Mouse (Mus musculus) spleen, postnatal 36 days (tissue): ENCODE results near the gene Aff4.

Experiments used
- DNase-seq, 2 experiments: peaks; one replicate each; pipeline ENCODE4 v3.0.0; 2022; ENCODE audit warnings: low spot score in 2 of 2, mixed read lengths in 1 of 2

The Aff4 gene

DNA sequence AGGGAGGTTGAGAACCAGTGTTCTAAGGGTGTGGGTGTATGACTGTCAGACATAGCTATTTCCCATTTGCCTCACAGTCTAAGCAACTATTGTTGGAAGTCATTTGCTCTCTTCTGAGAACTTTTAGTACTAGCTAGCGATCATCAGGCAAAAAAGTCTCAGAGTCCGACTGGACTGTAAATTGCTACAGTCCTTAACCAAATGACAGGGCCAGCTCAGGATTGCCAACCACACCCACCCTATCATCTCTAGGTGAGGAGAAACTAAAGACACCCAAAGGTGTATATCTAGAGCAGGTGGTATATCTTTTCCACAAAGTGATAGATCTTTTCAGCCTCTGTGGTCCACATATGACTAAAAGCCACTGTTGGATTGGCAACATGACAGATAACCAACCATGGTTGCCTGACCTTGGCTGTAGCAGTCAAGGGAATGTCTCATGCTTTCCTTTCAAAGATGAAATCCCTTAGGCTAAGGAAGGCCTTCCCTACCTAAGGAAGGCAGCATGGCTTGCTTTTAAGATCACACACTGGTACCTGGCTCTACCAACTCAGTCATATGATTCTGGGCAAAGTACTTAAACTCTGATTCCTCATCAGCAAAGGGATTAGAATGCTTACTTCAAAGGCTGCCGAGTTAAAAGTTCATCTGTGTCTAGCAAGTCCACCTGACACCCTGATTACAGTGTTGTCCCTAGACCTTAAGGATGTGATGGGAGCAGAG lies 77.5 kb downstream of the Aff4 start:
- no peak for DNase-seq

DNA sequence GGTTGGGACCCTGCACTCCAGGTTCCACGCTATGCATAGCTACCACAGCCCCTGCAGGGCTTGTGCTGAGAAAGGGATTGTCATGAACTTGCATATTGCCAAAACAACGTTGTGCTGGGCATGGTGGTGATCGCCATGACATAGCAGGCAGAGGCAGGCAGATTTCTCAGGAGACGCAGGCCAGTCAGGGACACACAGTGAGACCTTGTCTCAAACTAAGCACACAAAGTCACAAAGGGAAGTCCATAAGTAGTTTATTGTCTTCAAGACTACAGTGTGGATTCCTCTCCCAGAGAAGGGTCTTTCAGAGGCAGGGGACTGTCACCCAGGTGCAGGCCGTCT lies 78.1 kb downstream of the Aff4 start:
- no peak for DNase-seq

DNA sequence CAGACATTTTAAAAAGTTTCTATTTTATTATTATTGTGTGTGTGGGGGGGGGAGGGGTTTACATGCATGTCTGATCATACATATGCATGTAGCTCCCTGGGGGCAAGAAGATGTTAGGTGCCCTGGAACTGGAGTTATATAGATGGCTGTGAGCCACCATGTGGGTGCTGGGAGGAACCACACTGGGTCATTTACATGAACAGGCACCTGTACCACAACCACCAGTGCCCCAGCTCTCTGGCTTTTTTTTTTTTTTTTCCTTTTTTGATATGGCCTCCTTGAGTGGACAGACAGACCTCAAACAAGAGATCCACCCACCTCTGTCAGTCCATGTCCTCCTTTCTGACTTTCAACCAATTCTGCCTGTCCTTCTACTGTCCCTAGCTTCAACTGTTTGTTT lies 78.5 kb downstream of the Aff4 start:
- no peak for DNase-seq

DNA sequence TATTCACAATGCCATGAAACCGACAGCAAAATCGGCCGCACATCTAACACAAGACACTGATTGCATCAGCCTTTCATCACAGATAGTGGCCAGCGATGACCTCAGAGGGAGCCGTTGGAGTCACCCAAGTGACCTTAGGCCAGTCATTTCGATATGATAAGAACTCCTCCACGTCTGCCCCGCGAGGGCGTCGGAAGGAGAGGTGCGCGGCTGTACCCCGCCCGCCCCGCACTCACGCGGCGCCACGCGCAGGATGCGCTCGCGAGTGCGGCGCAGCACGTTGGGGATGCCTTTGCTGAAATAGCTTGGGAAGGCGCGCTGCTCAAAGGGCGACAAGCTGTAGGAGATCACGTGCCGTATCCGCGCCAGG lies 79.7 kb downstream of the Aff4 start:
- DNase-seq: no peak

DNA sequence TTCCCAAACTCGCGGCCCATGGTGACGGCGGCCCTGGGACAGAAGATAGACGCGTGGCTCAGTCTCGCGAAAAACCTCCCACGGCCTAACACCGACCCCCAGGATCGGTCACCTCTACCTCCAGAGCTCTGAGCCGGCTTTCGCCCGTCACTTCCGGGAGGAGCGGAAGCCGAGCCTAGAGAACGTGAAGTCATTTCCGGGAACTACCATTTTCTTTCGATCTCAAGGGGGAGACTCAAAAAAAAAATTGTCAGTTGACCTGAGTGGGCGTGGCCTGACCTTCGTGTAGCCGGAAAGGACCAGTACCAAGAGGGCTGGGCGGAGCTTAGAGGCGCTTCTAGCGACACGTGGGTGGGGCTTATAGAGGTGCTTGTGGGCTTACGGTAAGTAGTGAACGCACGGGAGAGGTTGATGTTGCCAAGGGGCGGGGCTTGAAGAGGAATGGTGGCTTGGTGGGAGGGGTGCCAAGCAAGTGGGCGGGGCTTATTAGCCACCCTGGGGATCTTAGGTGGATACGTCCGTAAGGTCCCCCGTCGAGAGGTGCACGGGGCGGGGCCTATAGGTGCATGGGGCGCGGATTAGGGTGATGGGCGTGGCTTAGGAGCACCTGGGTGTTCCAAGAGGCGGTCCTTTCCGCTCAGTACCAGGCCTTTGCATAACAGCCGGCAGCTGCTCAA lies 80.2 kb downstream of the Aff4 start, which contains the start of the genes Uqcrq and Gdf9:
Uqcrq (minus strand) TSS at position 162 of the 677 bp plus-strand sequence.
Gdf9 (plus strand) TSS at position 354 of the 677 bp plus-strand sequence.
- peak; percentile 99 to 100 for DNase-seq

DNA sequence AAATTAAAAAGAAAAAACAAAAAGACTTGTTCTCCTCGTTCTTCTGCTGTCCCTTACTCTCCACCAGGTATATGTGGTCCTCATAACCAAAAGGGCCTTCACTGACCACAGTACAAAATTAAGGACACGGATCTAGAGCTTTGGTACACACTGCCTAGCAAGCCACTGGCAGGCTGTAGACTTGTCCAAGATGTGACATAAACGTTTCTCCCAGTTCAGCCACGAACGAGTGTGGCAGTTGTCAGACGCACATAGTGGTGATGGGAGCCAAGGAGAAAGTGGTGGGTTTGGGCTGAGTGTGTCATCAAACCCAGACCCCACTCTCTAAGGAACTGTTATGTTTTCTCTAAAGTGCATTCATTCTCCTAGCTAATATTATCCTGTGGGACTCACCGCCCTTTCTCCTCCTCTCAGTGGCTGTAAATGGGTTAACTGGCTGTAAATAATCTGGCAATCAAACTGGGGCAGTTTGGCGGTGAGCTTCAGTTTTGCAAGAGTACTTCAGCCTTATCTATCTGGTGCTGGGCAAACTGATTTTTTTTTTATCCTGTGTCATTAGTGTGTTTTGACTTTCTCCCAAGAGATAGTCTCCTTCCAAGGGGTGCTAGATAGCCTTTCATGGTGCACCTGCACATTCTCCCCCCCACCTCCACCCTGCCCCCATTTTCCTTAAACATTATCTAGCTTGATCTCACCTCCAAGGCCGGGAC lies 80.9 kb downstream of the Aff4 start:
- peak in 1 of 2 experiments; percentile 8 for DNase-seq

DNA sequence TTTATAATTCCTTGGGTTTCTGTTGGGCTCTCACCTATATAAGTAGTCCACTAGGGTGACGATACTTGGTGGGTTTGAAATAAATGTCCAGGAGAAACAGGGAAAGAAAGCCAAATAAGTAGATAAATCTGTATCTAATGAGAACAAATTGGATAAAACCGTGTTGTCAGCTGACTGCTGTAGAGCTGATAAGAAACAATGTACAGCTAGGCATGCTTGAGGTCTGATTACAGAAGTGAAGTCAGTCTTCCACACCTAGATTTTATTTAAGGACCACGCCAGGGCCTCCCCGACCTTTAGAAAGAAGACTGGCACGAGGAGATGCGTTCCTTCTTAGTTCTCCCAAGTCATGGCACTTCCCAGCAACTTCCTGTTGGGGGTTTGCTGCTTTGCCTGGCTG lies 82.4 kb downstream of the Aff4 start:
- no peak for DNase-seq

DNA sequence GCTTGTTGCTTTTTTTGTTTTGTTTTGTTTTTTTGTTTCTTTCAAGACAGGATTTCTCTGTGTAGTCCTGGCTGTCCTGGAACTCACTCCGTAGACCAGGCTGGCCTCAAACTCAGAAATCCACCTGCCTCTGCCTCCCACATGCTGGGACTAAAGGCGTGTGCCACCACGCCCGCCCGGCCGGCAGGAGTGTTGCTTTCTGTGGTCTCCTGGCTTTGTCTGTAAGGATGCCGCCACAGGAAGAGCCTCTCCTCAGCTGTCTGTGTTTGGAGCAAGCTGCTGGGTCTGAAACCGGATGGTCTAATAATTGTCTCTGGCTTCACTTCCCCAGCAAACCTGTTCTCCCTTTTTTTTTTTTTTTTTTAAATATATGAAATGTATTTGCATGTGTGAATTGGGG lies 84.9 kb downstream of the Aff4 start:
- DNase-seq: no peak

DNA sequence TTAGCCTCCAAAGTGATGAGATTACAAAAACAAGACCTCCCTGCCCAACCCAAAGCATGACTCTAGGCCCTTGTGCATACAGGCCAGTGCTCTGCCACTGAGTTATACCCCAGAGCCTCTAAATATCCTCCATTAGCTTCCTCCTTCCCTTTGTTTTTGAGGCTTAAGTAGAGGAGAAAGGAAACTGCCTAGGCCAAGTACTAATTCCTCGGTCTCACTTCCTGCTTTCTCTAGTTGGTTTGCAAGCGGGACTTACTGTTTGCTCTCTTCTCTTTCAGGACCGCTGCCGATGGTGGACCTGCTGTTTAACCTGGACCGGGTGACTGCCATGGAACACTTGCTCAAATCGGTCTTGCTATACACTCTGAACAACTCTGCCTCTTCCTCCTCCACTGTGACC lies 85.7 kb downstream of the Aff4 start:
- no peak for DNase-seq

DNA sequence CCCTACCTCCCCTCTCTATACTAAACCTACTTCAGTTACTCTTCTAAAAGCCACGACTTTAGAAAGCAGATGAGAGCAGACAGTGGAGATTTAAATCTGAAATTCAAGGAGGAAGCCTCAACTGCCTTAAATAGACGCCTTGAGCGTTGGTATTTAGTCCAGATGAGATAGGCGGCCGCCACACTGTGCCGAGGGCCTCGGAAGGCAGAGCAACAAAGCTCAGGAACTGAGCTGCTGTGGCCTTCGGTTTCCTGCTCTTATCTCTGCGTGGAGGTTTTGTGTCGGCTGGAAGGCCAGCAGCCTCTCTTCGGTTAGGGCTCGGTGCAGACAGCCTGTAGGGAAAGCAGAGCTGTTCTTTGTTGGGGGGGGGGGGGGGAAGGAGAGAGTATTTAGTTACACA lies 91.3 kb downstream of the Aff4 start:
- no peak for DNase-seq

DNA sequence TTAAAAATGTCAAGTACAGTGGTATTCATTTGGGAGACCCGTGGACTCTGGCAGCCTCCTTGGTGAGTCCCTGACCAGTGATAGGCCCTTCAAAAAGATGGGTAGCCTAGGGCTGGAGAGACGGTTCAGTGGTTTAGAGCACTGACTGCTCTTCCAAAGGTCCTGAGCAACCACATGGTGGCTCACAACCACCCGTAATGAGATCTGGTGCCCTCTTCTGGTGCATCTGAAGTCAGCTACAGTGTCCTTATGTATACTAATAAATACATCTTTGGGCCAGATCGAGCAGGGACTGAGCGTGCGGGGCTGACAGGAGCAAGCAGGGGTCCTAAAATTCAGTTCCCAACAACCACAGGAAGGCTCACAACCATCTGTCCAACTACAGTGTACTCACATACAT lies 93.2 kb downstream of the Aff4 start:
- DNase-seq: peak; percentile 36 to 47

DNA sequence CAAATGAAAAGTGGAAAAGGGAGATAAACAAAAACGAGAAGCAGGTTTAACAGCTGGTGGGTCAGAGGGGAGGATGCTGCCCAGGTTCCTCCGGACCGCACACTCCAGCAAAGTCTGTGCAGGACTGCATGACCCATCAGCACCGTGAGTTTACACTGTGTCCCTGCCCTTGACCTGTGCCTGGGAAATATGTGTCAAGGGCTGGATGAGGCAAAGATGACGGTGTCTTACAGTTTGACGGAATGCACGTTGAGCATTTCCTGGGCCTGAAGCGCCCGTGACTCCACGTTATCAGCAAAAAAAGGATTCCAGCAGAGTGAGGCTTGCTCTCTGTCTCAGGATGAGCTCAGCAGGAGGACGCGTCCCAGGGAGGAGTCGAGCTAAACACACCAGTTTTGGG lies 94.9 kb downstream of the Aff4 start:
- DNase-seq: no peak

DNA sequence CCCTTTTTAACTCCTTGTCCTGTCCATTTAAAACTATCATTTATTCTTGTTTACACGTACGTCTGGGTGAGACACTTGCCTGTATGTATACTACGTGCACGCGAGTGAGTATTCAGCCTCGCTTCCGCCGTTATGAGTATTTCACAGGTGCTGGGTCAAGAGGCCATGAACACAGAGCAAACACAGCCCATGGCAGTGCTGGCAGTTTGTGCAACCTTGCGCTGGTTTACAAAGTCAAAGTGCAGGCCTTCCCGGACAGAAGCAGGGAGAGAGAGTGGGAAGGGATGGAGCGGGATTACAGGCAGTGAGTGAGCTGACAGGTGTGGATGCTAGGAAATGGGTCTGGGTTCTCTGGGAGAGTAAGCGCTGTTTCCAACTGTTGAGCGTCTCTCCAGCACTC lies 95.5 kb downstream of the Aff4 start:
- no peak for DNase-seq

DNA sequence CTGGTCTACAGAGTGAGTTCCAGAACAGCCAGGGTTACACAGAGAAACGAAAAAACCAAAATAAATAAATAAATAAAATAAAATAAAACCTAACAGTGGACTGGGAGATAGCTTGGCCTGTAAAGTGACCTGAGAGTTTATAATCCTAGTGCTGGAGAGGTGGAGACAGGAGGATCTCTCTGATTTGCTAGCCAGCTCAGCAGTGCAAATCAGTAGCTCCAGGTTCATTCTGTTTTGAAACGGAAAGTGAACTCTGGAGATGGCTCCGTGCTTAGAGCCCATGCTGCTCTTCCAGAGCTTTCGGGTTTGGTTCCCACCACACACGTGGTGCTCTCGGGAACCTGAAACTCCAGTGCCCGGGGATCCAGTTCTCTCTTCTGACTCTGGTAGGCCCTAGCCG lies 97.4 kb downstream of the Aff4 start:
- DNase-seq: no peak

DNA sequence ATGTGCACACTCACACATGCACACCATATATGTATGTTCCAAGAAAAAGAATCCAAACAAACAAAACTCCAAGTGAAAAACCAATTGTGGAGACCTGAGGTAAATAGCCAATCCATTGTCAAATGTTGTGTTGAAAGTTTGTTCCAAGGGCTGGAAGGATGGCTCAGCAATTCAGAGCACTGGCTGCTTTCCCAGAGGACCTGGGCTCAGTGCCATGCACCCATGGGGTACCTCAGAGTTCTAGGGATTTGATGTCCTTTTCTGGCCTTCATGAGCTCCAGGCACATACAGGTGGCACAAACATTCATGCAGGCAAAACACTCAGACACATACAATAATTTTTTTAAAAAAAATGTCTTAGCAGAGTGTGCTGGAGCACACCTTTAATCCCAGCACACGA lies 97.9 kb downstream of the Aff4 start:
- DNase-seq: no peak

DNA sequence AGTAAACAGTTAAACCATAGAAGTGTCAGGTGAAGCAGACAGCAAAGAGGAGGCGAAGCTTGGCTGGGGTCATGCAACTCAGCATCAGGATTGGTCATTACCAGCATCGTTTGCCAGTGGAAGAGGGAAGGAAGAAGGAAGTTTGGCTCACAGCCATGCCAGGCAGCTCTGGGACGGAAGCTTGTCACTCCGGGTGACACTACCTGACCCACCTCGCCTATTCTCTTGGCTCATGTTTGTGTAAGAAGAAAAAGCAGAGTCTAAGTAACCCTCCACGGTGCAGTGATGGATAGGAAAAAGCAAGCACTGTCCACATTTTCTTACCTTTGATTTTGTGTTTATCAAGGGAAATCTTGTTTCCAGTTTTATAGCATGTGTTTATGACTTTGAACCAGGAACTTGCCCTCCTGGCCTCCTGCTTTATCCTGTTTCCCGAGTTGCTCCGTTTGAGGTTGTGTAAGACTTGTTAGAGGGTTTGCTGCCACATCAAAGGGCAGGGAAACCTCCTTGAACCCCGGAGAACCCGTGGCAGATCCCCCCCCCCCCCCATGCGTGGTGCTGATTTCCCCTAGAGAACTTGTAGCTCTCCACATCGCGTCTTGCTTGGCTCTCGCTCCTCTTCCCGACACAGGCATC lies 99.6 kb downstream of the Aff4 start:
- no peak for DNase-seq

DNA sequence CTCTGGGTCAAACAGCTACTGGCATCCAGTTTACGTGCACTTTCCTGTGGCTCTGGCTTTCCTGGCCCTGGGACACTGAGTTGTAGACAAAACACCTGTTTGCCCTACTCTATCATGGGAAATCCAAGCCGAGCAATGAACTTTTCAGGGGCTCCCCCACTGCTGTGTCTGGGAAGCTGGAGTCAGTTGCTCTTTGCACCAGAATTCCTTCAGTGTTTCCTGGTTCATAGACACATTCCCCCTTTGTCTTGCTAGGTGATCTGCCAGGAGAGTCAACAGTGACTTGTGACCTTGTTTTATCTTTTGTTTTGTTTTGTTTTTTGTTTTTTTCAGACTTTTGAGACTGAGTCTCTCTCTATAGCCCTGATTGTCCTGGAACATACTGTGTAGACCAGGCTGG lies 100.7 kb downstream of the Aff4 start:
- DNase-seq: no peak

DNA sequence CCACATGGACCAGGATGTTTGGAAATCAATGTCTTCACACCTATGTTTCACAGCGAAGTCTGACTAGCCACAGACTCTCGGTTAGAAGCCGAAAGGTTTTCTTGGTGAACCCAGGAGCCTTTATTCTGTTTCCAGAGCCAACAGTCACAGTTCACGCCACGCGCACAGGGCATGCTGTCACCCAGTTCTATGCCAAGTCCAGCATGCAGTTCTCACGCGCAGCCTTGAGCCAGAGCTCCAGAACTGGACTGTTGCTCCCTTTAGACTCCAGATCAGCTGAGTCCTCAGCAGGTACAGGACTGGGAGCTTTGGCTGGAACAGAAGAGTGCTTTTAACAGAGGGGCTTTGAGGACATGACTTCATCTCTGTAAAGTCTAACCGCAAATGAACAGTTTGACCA lies 101.8 kb downstream of the Aff4 start:
- DNase-seq: no peak

DNA sequence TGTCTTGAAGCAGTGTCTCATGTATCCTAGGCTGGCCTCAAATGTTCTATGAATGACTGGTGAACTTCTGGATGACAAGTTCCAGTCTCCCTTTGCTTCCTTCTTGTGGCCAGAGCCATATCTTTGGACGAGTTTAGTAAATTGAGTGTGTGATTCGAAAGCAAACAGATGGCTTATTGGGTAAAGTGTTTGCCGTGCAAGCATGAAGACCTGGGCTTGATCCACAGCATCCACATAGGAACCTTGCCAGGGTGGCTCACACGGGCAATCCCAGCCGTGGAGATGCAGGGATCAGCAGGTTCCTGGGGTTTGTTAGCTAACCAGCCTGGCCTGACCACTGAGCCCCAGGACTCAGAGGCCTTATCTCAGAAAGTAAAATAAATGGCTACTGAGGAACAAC lies 102.4 kb downstream of the Aff4 start:
- no peak for DNase-seq

DNA sequence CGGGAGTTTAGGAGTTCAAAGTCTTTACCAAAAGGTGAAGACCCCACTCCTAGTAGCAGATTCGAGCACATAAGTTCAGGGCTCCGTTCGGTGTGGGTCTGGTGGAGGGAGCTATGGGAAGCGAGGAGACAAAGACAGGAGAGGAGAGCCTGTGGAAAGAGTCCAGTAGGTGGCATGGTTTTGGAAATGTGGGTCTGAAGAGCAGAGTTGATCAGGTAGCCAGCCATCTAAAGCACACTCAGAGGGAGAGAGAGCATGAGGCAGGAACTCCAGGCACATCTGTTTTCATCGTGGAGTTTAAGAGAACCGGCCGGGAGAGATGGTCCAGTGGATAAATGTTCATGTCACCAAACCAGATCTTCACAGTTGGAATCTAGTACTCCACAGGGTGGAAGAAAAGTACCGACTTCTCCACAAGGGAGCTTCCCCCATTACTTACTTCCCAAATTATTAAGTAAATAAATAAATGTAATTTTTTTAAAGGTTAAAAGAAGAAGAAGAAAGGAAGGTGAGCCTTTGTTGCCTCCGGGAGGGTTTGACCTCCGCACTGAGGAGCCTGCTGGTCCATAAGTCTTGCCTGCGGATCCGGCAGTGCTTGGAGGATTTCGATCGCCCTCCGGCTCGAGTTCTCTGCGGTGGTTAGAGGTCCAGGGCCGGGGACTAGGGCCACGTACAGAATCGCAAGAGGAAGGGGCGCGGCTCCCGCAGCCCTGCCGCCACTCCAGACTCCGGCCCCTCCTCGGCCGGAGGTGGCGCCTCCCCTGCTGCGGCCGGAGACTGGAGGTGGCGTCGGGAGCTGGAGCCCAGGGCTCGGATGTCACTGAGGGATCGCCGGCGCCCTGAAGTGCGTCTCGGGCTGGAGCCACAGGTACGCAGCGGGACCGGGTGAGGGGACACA lies 106.1 kb downstream of the Aff4 start, which contains the start of the genes Gm10447 and Shroom1:
Gm10447 (minus strand) TSS at position 637 of the 898 bp plus-strand sequence.
Shroom1 (plus strand) TSS at position 732 of the 898 bp plus-strand sequence.
- no peak for DNase-seq

DNA sequence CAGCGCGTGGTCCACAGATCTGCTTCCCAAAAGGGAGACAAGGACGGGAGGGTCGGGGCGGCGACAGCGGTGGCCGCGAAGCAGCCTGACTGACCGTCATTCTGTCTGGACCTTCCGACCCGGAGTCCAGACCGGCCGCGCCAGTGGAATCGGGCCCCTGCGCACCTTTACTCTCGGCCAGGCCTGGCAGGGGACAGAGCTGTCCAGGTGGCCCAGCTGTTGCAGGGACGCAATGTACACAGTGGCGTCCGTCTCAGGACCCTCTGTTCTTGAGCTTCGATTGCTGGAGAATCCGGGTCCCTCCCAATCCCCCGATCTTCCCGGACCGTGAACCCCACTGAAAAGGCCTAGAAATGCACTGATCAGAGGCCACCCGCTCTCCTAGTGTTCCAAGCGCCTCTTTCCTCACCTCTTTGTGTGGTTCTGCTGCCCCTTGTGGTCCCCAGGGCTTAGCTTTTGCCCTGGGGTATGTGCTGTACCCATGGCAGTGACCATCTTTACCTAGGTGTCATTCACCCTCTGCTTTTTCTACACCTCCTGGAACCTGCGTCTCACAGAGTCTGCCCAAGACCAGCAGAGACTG lies 106.8 kb downstream of the Aff4 start:
- DNase-seq: no peak
